Mouse (Mus musculus): ENCODE data around the gene Cyp2g1.

DNA sequence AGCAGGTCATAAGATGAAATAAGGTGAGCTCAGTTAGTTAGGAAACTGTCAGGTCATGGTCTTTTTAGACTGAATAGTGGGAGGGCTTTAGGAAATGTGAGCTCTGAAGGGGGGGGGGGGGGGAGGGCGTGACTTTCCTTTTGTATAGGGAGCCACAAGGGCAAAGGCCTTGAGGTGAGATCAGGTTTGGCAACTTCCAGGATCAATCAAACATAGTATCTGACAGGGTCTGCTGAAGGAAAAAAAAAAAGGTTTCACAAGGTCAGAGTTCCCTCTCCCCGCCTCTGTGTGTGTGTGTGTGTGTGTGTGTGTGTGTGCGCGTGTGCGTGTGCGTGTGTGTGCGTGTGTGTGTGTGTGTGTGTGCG is 26.9 kb upstream of the Cyp2g1 start:
- TF ChIP-seq ZC3H11A (IDR thresholded peaks at IDR 0.05; ENCODE audit: borderline replicate concordance, low read depth, low read length) (no peak), HCFC1 (IDR thresholded peaks at IDR 0.05; ENCODE audit: borderline replicate concordance, insufficient read depth, low read length) (no peak)

All from ES-E14 (cell line).